Mouse (Mus musculus): Measurements from ENCODE around the gene Vipr2.

Gene Vipr2

DNA sequence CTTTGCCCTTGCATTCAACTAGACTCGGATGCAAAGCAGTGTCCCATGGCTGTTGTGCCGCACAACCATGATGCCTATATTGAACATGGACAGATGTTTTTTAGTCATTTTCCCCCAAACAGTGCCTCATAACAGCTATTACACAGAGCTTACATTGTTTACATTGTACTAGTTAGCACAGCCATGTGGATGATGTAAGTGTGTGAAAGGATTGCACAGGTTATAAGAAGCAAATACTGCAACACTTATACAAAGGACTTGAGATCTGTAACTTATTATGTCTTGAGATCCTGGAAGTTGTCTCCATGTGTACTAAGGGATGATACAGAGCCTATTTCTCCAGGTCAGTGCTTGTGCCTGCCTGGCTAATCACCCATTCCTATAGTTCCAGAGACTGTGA is 24.4 kb downstream of the Vipr2 start:
- no peak for DNase-seq

- peak; percentile 62 for DNase-seq
Measured at GRCm38 (mm10) chr12:116109451-116110353, 32.2 kb downstream of the Vipr2 start.

GRCm38 (mm10) chr12:116111007-116111694 is 33.6 kb downstream of the Vipr2 start:
- DNase-seq, result peak; percentile 28

- DNase-seq, result no peak
Measured at GRCm38 (mm10) chr12:116115781-116116180, 38.3 kb downstream of the Vipr2 start.

- no peak for DNase-seq
Measured at GRCm38 (mm10) chr12:116116455-116116854, 38.9 kb downstream of the Vipr2 start.

- no peak for DNase-seq
Measured at GRCm38 (mm10) chr12:116117352-116117929, 39.9 kb downstream of the Vipr2 start.

DNA sequence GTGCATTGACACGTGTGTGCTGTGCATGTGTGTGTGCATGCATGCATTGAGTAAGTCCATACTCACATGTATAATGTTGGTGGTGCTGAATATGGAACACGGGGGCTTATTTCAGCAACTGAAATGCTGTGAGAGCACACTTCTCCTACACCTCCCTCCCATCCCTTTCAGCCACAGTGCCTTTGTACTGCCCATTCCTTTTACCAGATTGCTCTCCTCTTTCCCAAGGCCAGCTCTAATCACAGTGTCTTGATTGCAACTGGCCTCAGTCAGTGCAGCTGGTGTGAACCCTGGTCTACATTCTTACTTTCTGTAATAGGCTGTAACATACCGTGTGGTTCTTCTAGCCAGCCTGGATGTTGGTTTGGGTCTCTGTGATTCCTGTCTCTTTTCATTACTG is 41.5 kb downstream of the Vipr2 start:
- no peak for DNase-seq

- no peak for DNase-seq
Measured at GRCm38 (mm10) chr12:116123786-116124185, 46.3 kb downstream of the Vipr2 start.

DNA sequence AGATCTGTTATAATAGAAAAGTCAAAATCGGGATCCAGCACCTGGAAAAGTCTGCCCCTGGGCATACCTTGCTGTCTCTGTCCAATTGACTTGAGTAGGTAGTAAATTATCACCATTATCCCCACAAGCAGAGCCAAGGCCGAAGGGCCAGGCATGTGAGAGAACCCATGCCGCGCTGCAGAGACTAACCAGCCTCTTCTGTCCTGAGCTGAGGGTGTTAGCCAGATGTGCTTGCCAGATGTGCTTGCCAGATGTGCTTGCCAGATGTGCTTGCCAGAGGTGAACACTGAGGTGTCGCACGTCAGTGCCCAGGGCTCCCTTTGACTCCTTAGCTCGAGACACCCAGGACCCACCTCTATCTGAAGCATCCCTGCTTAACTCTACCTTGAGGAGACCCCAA is 53.4 kb downstream of the Vipr2 start:
- DNase-seq, result no peak

DNA sequence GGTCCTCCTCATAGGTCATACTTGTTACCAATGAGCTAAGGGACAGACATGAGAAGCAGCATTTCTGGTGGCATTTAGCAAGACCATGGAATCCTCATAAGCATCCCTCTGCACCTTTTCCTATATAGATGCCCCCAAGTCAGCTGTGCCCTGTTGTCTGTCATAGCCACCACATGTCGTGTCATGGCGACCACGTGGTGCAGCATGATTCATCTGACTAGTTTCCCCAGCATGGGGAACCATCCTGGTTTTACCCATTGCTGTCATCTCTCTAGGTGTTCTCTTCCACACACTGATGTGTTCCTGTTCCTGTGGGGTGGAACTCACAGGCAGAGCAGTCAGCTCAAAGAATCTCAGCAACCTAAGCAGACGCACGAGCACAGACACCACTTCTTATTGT is 55.4 kb downstream of the Vipr2 start:
- DNase-seq, result no peak

GRCm38 (mm10) chr12:116135906-116136305 is 58.4 kb downstream of the Vipr2 start:
- no peak for DNase-seq

- no peak for DNase-seq
Measured at GRCm38 (mm10) chr12:116138322-116139205, 61.0 kb downstream of the Vipr2 start.

- no peak for DNase-seq
Measured at GRCm38 (mm10) chr12:116140605-116141004, 63.1 kb downstream of the Vipr2 start.

- DNase-seq, result no peak
Measured at GRCm38 (mm10) chr12:116141816-116142215, 64.3 kb downstream of the Vipr2 start.

- no peak for DNase-seq
Measured at GRCm38 (mm10) chr12:116142464-116142863, 64.9 kb downstream of the Vipr2 start.

DNA sequence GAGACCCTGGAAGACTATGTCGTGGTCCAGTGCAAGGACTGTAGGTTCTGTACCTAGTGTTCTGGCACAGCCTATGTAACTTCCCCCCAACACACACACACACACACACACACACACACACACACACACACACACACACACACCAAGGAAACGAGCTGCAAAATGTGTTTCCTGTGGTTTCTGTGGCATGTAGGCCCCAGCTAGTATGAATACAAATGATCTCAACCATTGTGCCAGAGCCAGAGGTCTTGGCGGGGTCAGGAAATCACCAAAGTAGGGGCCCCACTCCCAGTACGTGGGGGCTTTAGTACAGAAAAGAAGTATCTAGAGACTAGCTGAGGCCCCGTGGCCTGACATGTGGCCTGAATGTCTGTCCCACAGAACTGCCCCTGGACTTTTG is 67.7 kb downstream of the Vipr2 start:
- peak; percentile 65 for DNase-seq

DNA sequence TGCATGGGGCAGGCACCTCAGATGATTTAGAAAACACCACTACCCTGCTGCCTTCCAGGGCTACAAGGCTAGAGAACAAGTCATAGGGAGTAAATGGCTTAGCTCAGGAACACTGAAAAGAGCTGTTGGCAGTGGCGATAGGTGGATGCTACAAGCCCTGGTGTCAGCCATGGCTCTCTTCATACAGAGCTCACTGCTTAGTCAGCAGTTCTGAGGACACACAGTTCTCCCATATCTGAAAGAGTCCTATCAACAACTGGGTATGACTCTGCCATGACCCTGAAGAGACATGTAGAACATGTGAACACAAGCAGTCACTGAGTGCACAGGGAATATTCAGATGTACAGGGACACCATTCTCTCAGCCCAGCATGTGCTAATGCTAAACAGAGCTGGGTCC is 68.2 kb downstream of the Vipr2 start:
- DNase-seq, result no peak

DNA sequence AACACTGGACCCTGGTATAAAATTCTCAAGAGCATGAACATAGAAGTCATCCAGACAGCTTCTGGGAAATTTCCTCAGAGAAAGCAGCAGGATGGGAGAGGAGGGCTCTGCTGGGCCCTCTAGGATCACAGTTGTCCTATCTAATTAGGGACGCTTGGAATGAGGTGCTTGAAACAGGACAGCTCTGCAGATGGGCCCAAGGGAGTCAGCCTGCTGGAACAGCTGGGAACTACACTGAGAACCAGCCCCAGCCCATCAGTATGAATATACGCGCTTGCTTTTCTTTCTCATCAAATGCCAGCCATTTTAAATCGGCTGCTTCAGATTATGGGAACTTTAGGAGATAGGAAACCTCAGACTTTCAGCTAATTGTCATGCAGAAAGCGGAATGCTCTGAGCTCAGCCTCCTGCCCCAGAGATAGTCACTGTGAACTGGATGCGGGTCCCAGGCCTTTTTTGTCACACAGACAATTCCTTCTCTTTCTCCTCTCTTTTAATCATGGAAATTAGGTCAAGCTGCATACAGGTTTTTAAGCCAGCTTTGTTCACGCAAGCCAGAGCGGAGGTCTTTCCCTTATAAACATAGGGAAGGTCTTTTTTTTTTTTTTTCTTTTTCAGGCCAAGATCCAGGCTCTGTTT is 69.6 kb downstream of the Vipr2 start:
- peak; percentile 52 for DNase-seq

DNA sequence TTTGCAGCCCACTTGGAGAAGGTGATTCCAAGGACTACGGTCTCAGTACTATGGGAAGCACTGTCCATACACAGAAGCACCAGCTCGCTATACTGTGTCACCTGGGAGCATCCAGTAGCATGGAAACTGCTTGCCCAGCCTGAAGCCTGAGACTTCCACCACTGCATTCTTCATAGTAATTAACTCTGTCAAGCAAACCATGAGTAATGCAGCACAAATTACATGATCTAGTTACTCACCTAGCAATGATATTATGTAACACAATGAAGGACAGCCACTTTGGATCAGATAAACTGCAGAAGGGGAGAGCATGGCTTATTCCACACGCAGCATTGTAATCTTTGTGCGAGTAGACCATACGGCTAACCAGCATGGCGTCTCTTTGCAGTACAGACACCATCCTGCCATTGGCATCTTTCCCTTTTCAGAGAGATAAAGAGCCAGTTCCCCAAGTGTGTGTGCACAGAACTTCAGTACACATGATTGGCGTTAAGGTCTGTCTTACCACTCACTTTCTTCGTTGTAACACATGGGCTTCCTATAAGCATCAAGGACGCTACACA is 75.4 kb downstream of the Vipr2 start:
- DNase-seq, result no peak

DNA sequence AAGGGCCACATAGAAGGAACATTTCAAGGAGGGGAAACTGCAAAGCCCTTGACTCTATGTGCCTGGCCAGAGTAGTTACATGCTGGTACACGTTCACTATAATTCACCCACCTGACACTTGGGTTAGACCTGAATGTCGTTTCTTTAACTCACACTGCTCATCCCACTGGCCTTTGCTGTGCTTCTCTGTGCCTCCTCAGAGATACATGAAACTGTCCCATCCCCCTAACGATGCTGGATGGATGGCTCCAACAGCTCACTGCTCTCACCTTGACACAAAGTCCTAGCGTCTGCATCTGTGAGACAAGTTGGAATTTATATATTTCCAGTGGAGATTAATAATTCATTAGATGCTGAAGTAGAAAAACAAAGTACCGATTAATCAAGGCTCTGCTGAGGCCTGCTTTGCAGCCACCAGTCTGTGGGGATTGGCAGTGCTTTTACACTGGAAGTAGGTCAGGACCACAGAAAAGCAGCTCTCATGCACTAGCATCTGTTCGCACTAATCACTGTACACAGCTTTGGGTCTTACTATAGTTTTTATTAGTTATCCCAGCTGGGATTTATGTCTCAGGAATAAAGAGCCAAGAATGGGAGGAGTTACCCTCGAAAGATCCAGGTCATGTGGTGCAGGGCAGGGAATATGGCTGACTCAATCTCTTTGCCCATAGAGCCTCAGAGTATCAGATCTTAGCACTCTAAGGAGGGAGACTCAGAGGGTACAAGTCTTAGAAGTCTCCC is 79.4 kb downstream of the Vipr2 start:
- no peak for DNase-seq

DNA sequence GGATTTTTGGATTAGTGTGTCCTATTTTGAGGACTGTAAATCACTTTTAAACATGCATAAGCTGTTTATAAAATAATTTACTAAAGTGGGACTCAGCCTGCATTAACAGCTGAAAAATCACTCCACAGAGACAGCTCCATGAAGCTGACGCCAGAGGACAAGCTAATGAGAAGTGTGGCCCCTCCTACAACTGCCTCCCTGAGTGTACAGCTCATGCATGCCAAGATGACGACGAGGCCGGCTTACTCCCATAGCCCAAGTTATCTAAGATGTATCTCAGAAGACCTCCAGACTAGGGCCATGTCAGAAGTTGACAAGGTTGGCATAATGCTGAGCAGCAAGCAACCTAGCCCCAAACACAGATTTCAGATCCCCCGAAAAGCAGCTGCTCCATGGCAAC is 81.7 kb downstream of the Vipr2 start:
- no peak for DNase-seq
